Mouse (Mus musculus): ENCODE results near the gene Dgki.
A peak's percentile ranks its signal among the peaks of the same experiment; 100 is the strongest.

Dgki gene

DNA sequence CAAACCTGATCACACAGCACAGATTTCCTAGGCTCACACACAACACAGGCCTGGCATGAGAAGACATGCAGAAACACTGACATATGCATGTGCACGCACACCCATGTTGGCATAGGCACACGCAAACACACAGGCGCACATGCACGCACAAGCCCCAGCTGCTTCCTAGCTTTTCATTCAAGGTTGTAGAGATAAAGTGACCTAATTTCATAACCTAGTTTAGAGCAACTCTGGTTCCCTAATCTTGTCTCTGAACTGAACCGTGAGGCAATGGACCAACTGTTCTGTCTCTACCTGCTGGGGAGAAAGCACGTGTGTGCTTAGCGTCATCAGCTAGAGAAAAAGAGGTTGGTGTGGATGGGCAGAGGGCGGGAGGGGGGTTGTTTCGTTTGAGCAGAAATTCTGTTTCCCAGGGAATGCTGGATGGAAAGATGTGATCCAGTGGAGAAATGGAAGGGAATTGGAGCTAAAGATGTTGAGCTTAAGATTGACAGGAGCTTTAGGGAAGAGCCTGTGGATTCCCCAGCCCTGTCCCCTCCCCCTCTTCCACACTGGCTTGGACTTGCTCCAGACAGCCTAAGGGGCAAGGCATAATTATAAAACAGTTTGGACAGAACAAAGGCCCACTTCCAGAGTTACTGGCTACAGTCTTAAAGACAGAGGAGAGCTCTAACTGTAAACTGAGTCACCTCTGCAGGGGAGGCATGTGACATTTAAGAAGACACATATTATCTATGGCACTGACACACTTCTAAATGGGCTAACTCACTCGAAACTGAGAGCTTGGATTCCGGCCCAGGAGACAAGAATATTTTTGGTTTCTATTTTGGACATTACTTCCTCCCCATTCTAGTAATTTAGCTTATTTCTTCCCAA, 156.8 kb downstream of the Dgki start:
- DNase-seq: no peak

DNA sequence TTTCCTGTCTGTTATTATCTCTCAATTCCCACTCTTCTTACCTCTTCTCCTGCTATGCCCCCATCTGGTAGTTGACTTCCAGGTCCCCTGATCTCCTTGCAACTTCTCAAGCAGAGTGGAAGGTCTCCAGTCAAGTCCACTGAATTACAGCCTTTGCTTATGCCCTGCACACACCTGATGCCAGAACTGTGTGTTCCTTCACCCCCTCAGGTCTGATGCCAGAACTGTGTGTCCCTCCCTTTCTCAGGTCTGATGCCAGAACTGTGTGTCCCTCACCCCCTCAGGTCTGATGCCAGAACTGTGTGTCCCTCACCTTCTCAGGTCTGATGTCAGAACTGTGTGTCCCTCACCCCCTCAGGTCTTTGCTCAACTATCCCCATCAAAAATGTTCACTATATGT, 161.2 kb downstream of the Dgki start:
- DNase-seq: no peak

DNA sequence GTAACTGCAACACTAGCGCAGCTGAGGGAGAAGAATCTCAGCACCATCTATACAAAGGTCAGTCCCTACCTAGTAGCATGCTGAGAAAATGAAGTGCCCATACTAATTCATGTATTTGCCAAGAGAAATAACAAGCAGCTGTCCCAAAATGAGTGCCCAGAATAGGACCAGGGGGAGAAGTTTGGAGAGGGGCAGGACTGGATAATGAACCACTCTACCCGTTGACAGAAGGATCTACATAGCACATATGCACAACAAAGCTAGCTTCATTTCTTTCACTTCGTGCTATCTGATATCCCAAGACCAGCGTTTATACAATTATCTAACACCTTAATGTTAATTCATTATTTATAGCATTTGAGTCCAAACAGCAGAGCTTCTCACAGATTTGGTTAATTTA, 168.7 kb downstream of the Dgki start:
- DNase-seq: no peak

DNA sequence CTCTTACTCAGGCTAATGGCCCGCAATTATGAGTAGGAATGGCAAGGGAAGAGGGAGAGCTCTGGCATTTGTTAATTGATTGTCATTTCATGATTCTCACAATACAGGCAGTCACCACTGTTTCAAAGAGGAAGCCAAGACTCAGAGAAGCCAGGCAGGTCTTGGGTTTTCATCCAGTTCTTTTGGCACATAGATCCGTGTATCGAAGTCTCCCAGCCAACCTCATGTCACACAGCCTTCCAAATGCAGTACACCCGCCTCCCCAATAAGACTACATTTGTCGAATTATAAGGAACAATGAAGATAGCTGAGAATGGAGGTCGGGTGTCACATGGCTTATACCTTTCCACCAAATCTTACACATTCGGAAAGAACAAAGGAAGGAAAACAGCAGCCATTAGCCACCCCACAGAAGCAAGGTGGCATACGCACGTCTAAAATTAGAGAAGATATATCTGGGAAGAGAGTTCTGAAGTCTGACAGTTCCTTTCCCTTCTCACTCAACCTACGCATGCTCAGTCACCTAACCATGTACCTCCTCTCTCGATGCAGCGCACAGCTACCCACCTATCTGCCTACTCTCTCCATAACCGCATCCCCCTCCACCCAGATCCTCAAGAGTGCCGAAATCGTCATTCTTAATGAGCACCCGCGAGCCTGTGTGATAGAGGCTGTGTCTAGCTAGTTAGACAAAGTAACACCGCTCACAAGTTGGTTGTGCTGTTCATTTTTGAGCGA, 179.4 kb downstream of the Dgki start:
- no peak for DNase-seq

DNA sequence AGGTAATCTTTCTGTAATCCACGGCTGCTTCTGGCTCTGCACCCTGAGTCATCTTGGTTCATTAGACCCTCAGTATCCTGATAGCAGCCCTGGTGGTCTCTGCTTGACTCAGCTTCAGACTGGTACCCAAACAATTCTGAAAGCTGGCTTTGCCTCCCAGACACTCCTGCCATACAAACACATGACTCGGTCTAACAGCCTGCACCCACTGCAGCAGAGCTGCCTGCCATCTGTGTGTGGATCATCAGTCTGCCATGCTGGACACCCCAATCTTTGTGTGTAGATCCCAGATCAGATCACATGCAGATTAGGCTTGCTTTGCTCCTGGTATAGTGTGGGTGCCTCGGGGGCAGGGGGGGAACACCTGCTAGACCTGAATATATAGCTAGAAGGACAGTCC, 180.8 kb downstream of the Dgki start:
- no peak for DNase-seq

DNA sequence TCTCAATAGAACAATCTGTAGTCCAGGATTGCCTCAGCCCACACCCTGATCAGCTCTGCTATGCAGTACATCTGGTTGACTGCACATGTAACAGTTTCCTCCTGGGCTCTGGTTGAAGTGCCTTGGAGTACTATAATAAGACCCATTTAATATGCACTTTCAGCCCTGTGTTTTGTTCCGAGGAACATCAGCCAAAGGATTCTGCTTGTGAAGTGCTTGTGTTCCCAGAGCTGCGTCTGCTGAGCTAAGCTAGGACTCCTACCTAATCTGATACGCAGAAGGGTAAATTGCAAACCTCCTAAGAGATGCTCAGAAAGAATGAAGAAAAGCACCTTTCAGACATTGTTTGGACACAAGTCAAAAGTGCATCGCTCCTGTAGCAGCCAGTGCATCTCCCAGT, 186.9 kb downstream of the Dgki start:
- DNase-seq: no peak

DNA sequence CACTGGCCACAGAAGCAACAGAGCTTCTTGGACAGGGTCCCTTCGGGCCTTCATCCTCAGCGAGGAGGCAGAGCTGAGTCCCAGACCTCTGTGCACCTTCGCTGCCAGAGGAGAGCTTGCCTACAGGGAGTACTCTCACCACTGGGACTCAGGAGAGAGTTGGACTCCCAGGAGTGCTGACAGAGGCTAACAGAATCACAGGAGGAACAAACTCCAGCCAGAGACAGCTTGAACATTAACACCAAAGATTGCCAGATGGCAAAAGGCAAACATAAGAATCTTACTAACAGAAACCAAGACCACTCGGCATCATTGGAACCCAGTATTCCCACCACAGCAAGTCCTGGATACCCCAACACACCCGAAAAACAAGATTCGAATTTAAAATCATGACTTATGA, 193.7 kb downstream of the Dgki start:
- DNase-seq: peak; percentile 19 to 31

DNA sequence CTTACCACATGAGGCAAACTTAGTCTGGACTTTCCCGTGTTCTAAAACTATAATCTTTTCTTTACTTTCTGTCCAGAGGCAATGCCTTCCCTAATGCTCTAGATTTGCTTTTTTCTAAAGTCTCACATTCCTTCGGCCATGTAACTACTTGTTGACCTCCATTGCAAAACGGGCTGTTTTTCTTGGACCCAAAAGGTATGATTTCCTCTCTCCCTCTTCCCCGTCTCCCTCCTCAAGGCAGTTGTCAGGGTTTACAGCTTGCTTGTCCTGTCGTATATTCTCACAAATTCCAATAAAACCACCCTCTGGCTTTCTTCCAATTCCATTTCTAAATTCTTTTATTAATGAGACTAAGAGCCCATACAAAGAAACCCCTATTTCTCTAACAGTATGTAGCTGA, 199.6 kb downstream of the Dgki start:
- no peak for DNase-seq

DNA sequence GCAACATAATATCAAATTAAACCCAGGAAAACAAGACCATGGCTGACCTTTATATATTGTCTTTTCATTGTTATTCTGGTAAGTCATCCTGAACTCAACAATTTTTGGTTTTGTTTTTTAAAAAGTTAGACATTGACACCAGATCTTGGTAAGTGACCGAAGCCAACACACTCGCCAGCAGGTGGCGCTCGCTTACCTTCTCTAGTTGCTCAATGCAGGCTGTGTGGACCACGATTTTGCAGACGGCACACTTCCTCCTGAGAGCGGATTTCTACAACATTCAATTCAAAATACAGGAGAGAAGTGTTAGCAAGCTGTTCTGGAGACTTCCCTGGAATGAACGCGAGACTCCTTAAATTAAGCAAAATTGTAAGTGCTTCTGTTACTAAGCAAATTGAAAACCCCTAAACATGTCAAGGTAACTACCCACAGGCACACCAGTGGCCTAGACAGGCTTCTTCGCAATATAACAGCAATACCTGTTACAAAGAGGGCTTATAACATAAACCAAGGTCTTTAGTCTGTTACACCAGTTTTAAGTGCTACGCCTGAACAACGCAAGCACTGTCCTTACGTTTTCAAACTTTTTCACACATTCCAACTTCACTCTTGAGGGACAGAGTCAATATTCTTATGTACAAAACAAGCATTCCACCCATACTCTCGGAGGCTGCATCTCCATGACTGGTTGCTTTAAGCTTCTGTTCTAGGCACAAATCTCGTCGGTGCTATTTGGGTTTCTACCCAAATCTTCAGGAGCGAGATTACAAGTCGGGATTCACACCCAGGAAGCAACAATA, 202.4 kb downstream of the Dgki start:
- peak; percentile 54 to 84 for DNase-seq

DNA sequence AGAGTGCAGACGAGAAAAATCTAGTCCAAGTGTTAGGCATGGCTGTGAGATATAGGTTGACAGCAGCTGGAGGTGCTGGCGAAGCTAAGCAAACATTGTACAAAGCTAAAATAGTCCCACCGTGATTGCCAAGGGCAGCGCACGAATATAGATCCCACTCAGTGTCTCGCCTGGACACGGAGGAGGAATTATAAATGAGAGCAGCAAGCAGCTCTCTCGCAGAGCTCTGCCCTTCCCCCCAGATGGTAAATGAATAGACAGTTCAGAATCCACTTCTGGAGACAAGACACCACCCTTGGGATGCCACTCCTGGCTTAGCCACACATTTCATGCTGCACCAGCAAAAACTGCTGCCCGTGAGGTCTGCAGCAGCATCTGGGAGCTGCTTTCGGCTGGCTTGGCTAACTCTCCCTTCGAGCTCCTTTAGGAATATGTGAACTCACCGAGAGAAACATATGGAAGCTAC, 203.1 kb downstream of the Dgki start:
- peak; percentile 56 to 59 for DNase-seq

DNA sequence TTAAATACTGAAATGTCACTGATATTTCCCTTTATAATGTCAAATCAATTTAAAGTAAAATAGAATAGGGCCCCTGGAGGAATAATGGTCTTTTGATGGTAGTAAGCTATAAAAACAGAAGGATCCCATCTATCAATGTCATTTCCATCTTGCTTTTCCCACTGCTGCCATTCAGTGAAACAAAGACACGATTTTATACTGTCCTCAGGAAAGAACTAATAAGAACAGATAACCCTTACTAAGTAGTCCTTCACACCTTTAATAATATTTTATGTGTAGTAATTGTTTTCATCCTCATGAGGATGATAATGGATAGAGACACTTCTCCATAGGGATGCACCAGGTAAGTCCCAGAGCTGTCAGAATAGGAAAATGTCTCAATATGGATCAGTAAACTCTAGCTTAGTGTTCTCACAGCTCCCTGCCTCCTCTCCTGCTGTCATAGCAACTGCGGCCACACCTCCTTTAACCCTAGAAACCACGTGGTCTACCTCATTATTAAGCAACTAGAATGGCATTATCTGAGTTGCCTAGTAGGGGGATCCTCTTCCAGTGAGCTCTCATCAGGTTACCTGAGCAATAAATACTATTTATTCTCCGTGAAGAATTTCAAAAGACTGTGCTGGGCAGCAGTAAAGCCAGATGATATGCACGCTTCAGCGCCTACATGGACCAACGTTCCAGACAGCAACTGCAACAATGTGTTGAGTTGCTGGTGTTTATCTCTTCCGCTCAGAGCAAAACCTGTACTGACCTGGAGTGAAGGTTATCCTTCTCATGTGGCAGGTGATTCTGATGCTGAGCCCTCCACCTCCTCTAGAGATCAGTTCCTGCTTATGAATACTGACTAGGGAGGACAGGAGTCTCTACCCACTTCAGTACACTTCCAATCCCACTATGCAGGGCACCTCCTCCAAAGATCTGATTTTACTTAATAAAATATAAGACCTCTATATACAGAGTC, 210.6 kb downstream of the Dgki start:
- DNase-seq: no peak

DNA sequence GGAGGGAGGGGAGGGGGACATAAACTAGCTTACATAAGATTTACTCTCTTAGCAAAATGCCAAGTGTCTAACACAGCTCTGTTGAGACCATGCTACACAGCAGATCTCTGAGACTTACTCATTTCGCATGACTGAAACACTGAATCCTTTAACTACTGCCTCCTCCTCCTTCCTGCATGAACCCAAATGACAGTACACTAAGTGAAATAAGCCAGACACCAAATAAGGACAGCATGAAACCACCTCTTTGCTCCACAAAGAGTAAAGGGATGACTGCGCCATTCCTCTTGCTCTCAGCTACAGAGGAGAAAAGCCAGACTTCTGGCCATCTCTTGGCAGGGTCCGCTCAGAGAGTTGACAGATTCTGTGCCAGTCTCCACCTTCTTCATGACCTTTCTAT, 217.0 kb downstream of the Dgki start:
- no peak for DNase-seq

DNA sequence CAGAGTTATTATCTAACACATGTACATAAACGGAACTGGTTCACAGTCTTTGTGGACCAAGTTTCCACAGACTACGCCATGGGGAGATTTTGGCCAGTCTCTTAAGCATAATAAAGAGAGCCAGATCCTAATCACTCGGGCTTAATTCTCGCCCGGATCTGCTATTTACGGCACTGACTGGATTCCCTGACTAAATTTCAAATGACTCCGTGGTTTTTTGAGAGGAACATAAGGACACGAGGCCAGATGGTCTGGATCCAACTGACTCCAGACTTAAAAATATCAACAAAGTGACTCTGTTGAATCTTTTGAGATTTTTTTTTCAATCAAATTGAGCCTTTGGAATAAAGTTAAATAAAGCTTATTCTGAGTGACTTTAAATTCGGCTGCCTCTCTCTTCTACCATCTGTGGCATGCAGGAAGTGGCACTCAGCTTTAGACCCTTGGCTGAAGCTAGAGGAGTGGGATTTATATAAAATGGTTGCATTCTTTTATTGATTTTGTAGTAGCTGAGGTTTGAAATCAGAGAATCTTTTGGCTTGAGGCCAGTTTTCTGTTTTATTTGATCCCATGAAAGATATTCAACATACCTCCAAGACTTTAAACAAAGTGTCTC, 227.5 kb downstream of the Dgki start:
- peak in 1 of 2 experiments; percentile 9 for DNase-seq

DNA sequence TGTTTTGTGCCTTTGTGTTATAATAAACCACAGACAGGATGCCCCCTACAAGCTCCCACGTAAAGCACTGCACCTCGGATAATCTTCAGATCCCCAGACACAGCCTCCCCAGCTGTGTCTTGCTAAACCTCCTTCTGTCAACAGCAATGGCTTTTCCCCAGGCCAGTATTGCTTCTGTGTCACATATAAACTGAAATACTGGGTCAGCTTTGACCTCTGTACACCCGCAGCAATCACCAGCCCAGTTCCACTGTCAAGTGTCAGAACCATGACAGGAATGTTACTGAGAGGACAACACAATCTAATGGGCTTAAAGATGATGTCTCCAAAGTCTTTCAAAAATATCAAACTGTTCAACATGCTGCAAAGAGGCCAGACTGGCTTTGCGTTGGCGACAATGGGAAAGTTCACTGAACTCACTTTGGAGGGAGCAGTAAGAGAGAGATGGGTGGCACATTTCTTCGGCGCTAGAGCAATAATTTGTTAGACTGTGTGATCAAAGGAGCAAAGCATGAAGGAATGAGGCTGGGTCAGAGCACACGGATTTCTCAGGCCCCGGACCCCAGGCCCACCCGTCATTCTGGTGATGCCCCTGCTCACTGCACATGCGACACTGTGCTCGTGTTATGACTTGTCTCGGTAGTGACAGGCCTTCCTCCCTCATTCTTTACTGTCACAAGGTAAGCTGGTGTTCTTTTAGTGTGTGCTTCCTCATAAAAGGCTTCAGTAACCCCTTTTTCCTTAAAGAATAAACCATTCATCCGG, 230.0 kb downstream of the Dgki start:
- no peak for DNase-seq

DNA sequence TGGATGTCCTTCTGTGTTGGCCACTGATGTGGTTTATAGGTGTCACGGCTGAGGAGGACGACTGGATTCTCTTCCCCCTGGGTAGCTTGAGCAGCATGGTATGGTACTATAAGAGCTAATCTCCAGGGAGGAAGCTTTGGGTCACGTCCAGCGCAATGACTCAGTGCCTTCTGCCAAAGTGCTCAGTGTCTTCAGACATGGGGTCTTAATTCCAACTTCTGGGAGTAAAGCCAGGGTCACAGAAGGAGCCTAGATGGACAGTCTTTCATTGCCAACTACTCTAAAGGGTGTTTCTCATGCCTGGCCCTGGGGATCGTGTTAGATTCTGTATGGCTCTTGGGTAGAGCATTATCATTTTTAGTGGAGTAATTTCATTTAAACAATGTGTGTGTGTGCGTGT, 231.2 kb downstream of the Dgki start:
- DNase-seq: no peak

DNA sequence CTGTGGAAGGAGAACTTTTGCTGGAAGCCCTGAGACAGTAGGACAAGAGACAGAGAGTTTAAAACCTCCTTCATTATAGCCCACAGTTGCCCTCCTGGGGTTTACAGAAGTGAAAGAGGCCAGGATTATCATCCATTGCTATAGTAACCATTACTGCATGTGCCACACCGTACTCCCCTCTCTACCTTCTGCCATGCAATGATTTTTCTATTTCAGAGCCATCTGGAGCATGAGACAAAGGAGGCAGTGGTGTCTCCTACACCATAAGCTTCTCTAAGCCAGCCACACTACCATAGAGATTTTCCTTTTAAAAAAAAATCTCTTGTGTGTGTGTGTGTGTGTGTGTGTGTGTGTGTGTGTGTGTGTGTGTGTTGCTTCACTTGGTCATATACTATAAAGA, 232.6 kb downstream of the Dgki start:
- DNase-seq: no peak

DNA sequence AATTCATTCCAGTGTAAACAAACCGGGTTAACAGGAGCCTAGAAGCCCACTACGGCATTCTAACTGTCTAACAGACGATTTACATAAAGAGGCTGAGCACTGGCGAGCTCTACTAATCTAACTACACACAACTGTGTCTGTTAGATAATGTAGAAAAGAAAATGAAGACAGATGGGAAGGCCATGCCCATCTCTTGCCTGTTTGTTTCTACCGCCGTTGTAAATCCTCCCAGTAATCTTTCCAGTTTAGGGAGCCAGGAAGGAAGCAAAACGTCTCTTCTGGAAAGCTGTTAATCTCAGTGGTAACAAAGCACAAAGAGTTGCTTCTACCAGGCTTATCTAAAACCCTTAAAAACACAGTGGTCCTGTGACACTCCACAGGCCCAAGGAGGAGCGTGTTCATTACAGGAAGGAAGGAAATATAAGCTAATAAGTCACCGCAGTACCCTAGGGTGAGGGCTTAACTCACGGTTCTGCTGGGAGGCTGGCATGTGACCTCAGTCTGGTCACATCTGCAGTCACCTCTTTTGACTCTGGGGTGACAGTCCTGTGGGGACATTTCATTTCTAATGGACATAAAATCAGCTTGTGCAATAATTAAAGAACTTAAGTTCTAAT, 235.7 kb downstream of the Dgki start:
- DNase-seq: no peak

DNA sequence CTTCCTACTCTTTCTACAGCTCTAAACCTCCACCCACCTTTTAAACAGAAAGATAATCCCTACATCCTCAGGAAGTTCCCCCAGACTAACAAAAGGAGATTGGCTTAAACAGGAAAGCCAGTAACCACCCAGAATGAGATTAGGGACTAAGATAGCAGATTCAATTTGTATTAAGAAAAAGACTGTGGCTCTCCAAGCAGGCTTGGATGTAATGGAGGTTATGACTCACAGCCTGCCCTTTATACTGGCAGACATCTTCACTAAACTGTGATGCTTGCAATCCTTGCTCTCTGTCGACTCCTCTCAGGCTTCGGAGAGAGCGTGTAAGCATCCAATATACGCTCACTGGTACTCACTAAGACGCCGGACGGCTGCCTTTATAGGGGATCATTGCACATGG, 236.7 kb downstream of the Dgki start:
- no peak for DNase-seq

DNA sequence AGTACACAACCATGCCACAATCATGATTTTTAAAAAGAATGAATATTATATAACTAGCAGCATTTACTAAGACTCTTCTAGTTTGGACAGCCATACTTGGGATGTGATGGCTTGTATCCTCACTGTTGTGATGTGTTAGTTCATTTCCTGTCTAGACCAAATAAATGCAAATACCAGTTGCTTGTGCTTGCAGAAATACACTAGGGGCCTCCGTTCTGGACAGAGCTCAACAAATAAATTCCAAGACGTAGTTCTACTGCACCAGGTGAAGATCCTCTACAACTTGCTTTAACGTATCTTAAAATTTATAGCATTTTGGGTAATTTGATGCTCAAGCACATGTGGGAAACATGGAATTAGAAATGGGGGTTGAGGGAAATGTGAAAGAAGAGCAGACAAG, 239.9 kb downstream of the Dgki start:
- DNase-seq: no peak

DNA sequence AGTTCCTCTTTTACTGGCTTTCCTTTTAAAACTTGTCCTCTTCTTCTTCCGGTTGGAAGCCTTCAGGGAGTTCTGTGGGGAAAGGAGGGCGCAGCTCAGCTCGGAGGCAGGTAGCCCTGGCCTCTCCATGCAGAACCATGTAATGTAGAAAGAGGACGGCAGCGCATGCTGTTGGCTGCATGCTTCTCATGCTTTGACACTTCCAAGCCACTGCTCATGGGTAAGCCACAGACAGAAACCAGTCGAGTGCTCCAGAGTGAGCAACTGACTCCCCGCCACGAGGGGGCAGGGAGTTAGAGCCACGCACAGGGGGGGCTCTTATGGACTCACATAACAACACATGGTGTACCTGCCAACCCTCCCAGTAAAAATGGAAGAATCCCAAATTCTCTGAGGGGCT, 242.0 kb downstream of the Dgki start:
- no peak for DNase-seq

DNA sequence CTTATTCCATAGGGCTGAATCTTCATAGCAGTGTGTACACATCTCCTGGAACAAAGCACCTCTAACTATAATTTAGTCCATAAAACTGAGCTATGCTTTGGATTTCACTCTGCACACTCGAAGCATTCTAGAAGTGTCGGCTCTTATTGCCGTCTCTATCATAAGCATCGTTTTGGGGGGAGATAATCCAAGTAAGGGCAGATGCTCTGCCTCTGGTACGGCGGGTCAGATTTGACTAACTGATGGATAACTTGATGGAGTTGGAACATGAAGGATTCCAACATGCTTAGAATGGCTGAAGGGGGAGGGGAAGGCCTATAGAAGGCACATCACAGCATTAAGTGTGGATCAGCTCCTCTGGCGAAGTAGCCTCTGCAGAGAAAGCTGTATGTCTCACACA, 242.4 kb downstream of the Dgki start:
- DNase-seq: no peak

Measured in kidney, adult 8-10 months (tissue).